Comparison of ENCODE assay signal across 24 mouse cellular contexts in genomic region chr4:88875435-88876095, GRCm38 (mm10). TPM values are rescaled to one million over a fixed set of nuclear protein-coding genes. Genes with fewer than 3 reads are reported as not detected.
DNase-seq lines count a peak whose midpoint lies in the region; ATAC-seq and TF ChIP-seq lines count a peak whose summit lies in the region.
"Had no signal": no experiment of that assay in that cellular context is flagged by ENCODE, and none has a peak within 500 bp of the region (broad histone marks: within the 10 kb centered on the region; RNA-seq: fewer than 3 reads in every experiment).

No protein-coding gene starts in this region.

- DNase-seq in CD4-positive helper T cell, adult 2 months (ENCODE audit: low read depth, low spot score): peak; percentile 45
- DNase-seq in liver, postnatal 0 days: no peak
- no peak for DNase-seq in cerebellum, postnatal 14 days
- no peak for DNase-seq in frontal cortex, postnatal 14 days (ENCODE audit: low spot score in 2 of 2)
- no peak for DNase-seq in layer of hippocampus, adult 18-20 months (ENCODE audit: low spot score in 2 of 2)
- DNase-seq: adrenal gland, adult 2 months; cerebellum, adult 11-12 months; gastrocnemius, postnatal 25 days; kidney, adult 11 months; lung, embryonic 14.5 days; lung, postnatal 4 days; thymus, postnatal 25 days had no signal

- H3K27me3 ChIP-seq in intestine, embryonic 16.5 days (replicated peaks; ENCODE audit: control insufficient read depth, insufficient read depth, low read length): no peaks in the 10 kb centered on the region
- no peaks in the 10 kb centered on the region for H3K27me3 ChIP-seq in liver, postnatal 0 days (ENCODE audit: insufficient read depth, low read length)
- H3K27me3 ChIP-seq: embryonic facial prominence, embryonic 12.5 days had no signal

- no peak overlapping the region for H3K4me2 ChIP-seq in intestine, embryonic 16.5 days (ENCODE audit: low read depth, low read length)
- no peak overlapping the region for H3K4me2 ChIP-seq in liver, postnatal 0 days (ENCODE audit: low read depth, low read length)
- H3K4me2 ChIP-seq: embryonic facial prominence, embryonic 12.5 days; lung, embryonic 14.5 days; midbrain, embryonic 15.5 days had no signal

- no peaks in the 10 kb centered on the region for H3K4me1 ChIP-seq in intestine, embryonic 16.5 days (ENCODE audit: control insufficient read depth, insufficient read depth, low read length)
- H3K4me1 ChIP-seq in liver, postnatal 0 days (ENCODE audit: insufficient read depth): peaks cover 7% of the 10 kb centered on the region; the same call in 1 of the 2 replicates
- H3K4me1 ChIP-seq: embryonic facial prominence, embryonic 12.5 days; hindbrain, embryonic 10.5 days; midbrain, embryonic 15.5 days had no signal

- H3K36me3 ChIP-seq in intestine, embryonic 16.5 days (ENCODE audit: control insufficient read depth, insufficient read depth, low read length): no peaks in the 10 kb centered on the region
- no peaks in the 10 kb centered on the region for H3K36me3 ChIP-seq in liver, postnatal 0 days (replicated peaks; ENCODE audit: insufficient read depth, low read length)
- H3K36me3 ChIP-seq: embryonic facial prominence, embryonic 12.5 days; hindbrain, embryonic 10.5 days; midbrain, embryonic 15.5 days had no signal

- no peaks in the 10 kb centered on the region for H3K9me3 ChIP-seq in intestine, embryonic 16.5 days (ENCODE audit: control insufficient read depth, low read length)
- no peaks in the 10 kb centered on the region for H3K9me3 ChIP-seq in liver, postnatal 0 days (ENCODE audit: low read length)
- H3K9me3 ChIP-seq: embryonic facial prominence, embryonic 12.5 days; hindbrain, embryonic 10.5 days; midbrain, embryonic 15.5 days had no signal

- no peak overlapping the region for H3K27ac ChIP-seq in intestine, embryonic 16.5 days (ENCODE audit: low read length)
- no peak overlapping the region for H3K27ac ChIP-seq in liver, postnatal 0 days (ENCODE audit: low read depth)
- H3K27ac ChIP-seq: embryonic facial prominence, embryonic 12.5 days; hindbrain, embryonic 10.5 days; kidney, postnatal 0 days; layer of hippocampus, adult 2 months; midbrain, embryonic 15.5 days had no signal

- TF ChIP-seq EP300 in liver, postnatal 0 days (IDR thresholded peaks at IDR 0.05; ENCODE audit: low read depth): peak; percentile 25; the same call in 1 of the 2 replicates

- WGBS in intestine, embryonic 16.5 days: 51% methylated on average over 4 of the region's 4 CpGs
- 56% methylated on average over 4 of the region's 4 CpGs for WGBS in liver, postnatal 0 days (ENCODE audit: insufficient replicate concordance)

- TF ChIP-seq CTCF in liver, postnatal 0 days (IDR thresholded peaks at IDR 0.05; ENCODE audit: low read depth): no peak

- no peak overlapping the region for H3K4me3 ChIP-seq in intestine, embryonic 16.5 days (ENCODE audit: low read length)
- no peak overlapping the region for H3K4me3 ChIP-seq in liver, postnatal 0 days (ENCODE audit: low read depth, low read length)
- H3K4me3 ChIP-seq: embryonic facial prominence, embryonic 12.5 days; hindbrain, embryonic 10.5 days; layer of hippocampus, adult 2 months; midbrain, embryonic 15.5 days had no signal

- peak; percentile 55 for ATAC-seq in activated CD4-positive, CD25-positive, alpha-beta regulatory T cell, adult 4 months
- peak; percentile 26; the same call in 1 of the 2 replicates for ATAC-seq in intestine, embryonic 16.5 days
- ATAC-seq in liver, postnatal 0 days: peak; percentile 74
- ATAC-seq: midbrain, embryonic 15.5 days had no signal

- H3K9ac ChIP-seq in intestine, embryonic 16.5 days (ENCODE audit: low read depth, low read length): no peak overlapping the region
- H3K9ac ChIP-seq in liver, postnatal 0 days (replicated peaks): no peak overlapping the region
- H3K9ac ChIP-seq: embryonic facial prominence, embryonic 12.5 days; lung, embryonic 14.5 days; midbrain, embryonic 15.5 days had no signal

RNA-seq across cellular contexts. Expression of gene Ifne, which starts 4.4 kb away (rescaled TPM):
- polyA plus RNA-seq in activated CD4-positive, CD25-positive, alpha-beta regulatory T cell, adult 4 months (2017; shearing (Covaris generic)): not detected
- polyA plus RNA-seq in intestine, embryonic 16.5 days (2015; fragmentation: Nextera tagmentation; extraction: Ambion mirVana): not detected in 2 replicates
- not detected in 2 replicates for polyA plus RNA-seq in liver, postnatal 0 days (2015; fragmentation: Nextera tagmentation; extraction: Ambion mirVana)
- total RNA-seq in layer of hippocampus, adult 18-20 months (2021): not detected
- total RNA-seq: adrenal gland, adult 2 months; gastrocnemius, postnatal 25 days; heart, adult 8-10 months; layer of hippocampus, adult 2 months; left cerebral cortex, adult 18-20 months had no signal
- polyA plus RNA-seq: adrenal gland, adult 2 months; embryonic facial prominence, embryonic 12.5 days; frontal cortex, adult 2 months; heart, embryonic 16.5 days; hindbrain, embryonic 10.5 days; kidney, postnatal 0 days; limb, embryonic 11.5 days; lung, embryonic 14.5 days; midbrain, embryonic 15.5 days had no signal

RNA-seq across cellular contexts. Expression of gene Ifna1, which starts 25.7 kb away (rescaled TPM):
- not detected for polyA plus RNA-seq in activated CD4-positive, CD25-positive, alpha-beta regulatory T cell, adult 4 months (2017; shearing (Covaris generic))
- polyA plus RNA-seq in intestine, embryonic 16.5 days (2015; fragmentation: Nextera tagmentation; extraction: Ambion mirVana): not detected in 2 replicates
- polyA plus RNA-seq in liver, postnatal 0 days (2015; fragmentation: Nextera tagmentation; extraction: Ambion mirVana): not detected in 2 replicates
- total RNA-seq in layer of hippocampus, adult 18-20 months (2021): not detected
- total RNA-seq: adrenal gland, adult 2 months; gastrocnemius, postnatal 25 days; heart, adult 8-10 months; layer of hippocampus, adult 2 months; left cerebral cortex, adult 18-20 months had no signal
- polyA plus RNA-seq: adrenal gland, adult 2 months; embryonic facial prominence, embryonic 12.5 days; frontal cortex, adult 2 months; heart, embryonic 16.5 days; hindbrain, embryonic 10.5 days; kidney, postnatal 0 days; limb, embryonic 11.5 days; lung, embryonic 14.5 days; midbrain, embryonic 15.5 days had no signal

RNA-seq across cellular contexts. Expression of gene Ifna4, which starts 33.9 kb away (rescaled TPM):
- polyA plus RNA-seq in activated CD4-positive, CD25-positive, alpha-beta regulatory T cell, adult 4 months (2017; shearing (Covaris generic)): not detected
- polyA plus RNA-seq in intestine, embryonic 16.5 days (2015; fragmentation: Nextera tagmentation; extraction: Ambion mirVana): not detected in 2 replicates
- not detected in 2 replicates for polyA plus RNA-seq in liver, postnatal 0 days (2015; fragmentation: Nextera tagmentation; extraction: Ambion mirVana)
- total RNA-seq in layer of hippocampus, adult 18-20 months (2021): not detected
- total RNA-seq: adrenal gland, adult 2 months; gastrocnemius, postnatal 25 days; heart, adult 8-10 months; layer of hippocampus, adult 2 months; left cerebral cortex, adult 18-20 months had no signal
- polyA plus RNA-seq: adrenal gland, adult 2 months; embryonic facial prominence, embryonic 12.5 days; frontal cortex, adult 2 months; heart, embryonic 16.5 days; hindbrain, embryonic 10.5 days; kidney, postnatal 0 days; limb, embryonic 11.5 days; lung, embryonic 14.5 days; midbrain, embryonic 15.5 days had no signal

RNA-seq across cellular contexts. Expression of gene Ifna5, which starts 40.2 kb away (rescaled TPM):
- not detected for polyA plus RNA-seq in activated CD4-positive, CD25-positive, alpha-beta regulatory T cell, adult 4 months (2017; shearing (Covaris generic))
- polyA plus RNA-seq in intestine, embryonic 16.5 days (2015; fragmentation: Nextera tagmentation; extraction: Ambion mirVana): not detected in 2 replicates
- polyA plus RNA-seq in liver, postnatal 0 days (2015; fragmentation: Nextera tagmentation; extraction: Ambion mirVana): not detected in 2 replicates
- not detected for total RNA-seq in layer of hippocampus, adult 18-20 months (2021)
- total RNA-seq: adrenal gland, adult 2 months; gastrocnemius, postnatal 25 days; heart, adult 8-10 months; layer of hippocampus, adult 2 months; left cerebral cortex, adult 18-20 months had no signal
- polyA plus RNA-seq: adrenal gland, adult 2 months; embryonic facial prominence, embryonic 12.5 days; frontal cortex, adult 2 months; heart, embryonic 16.5 days; hindbrain, embryonic 10.5 days; kidney, postnatal 0 days; limb, embryonic 11.5 days; lung, embryonic 14.5 days; midbrain, embryonic 15.5 days had no signal

RNA-seq across cellular contexts. Expression of gene Ifna6, which starts 48.3 kb away (rescaled TPM):
- not detected for polyA plus RNA-seq in activated CD4-positive, CD25-positive, alpha-beta regulatory T cell, adult 4 months (2017; shearing (Covaris generic))
- polyA plus RNA-seq in intestine, embryonic 16.5 days (2015; fragmentation: Nextera tagmentation; extraction: Ambion mirVana): not detected in 2 replicates
- not detected in 2 replicates for polyA plus RNA-seq in liver, postnatal 0 days (2015; fragmentation: Nextera tagmentation; extraction: Ambion mirVana)
- total RNA-seq in layer of hippocampus, adult 18-20 months (2021): not detected
- total RNA-seq: adrenal gland, adult 2 months; gastrocnemius, postnatal 25 days; heart, adult 8-10 months; layer of hippocampus, adult 2 months; left cerebral cortex, adult 18-20 months had no signal
- polyA plus RNA-seq: adrenal gland, adult 2 months; embryonic facial prominence, embryonic 12.5 days; frontal cortex, adult 2 months; heart, embryonic 16.5 days; hindbrain, embryonic 10.5 days; kidney, postnatal 0 days; limb, embryonic 11.5 days; lung, embryonic 14.5 days; midbrain, embryonic 15.5 days had no signal
